Mouse (Mus musculus) myocyte (in vitro differentiated cells): ENCODE data around the gene Them7. TPM values are rescaled to one million over a fixed set of nuclear protein-coding genes. Genes with fewer than 3 reads are reported as not detected.

Experiments used
- H3K27me3 ChIP-seq: one replicate; pipeline ENCODE4 v1.6.1; 2011; ENCODE audit not compliant: control insufficient read depth, insufficient read depth, insufficient read length
- H3K36me3 ChIP-seq: one replicate; pipeline ENCODE4 v1.6.1; 2011; ENCODE audit not compliant: control insufficient read depth, insufficient read depth
- H3K4me2 ChIP-seq: one replicate; pipeline ENCODE4 v1.6.1; 2011; ENCODE audit warnings: low read depth, control low read depth
- H3K4me3 ChIP-seq: one replicate; pipeline ENCODE4 v1.5.1; 2011; ENCODE audit warnings: mild to moderate bottlenecking, control low read depth, moderate library complexity
- H3K79me2 ChIP-seq: one replicate; pipeline ENCODE4 v1.6.1; 2011; ENCODE audit not compliant: control insufficient read depth, insufficient read depth
- H3ac ChIP-seq: one replicate; pipeline ENCODE4 v1.6.1; 2011; ENCODE audit not compliant: control insufficient read depth, insufficient read length
- CEBPB ChIP-seq: IDR thresholded peaks from 2 replicates; pipeline ENCODE4 v1.6.1; 2011; ENCODE audit warnings: mild to moderate bottlenecking, moderate library complexity; ENCODE audit not compliant: poor library complexity, insufficient read depth, severe bottlenecking
- E2F4 ChIP-seq: IDR thresholded peaks from one replicate; pipeline ENCODE4 v1.6.1; 2011; ENCODE audit warnings: mild to moderate bottlenecking, control low read depth, moderate library complexity; ENCODE audit not compliant: insufficient read depth
- MAX ChIP-seq: IDR thresholded peaks from one replicate; pipeline ENCODE4 v1.6.1; 2011; ENCODE audit warnings: low read depth, mild to moderate bottlenecking, control low read depth
- MYOD1 ChIP-seq, 3 experiments: IDR thresholded peaks; one replicate each; pipeline ENCODE4 v1.6.1; 2011; ENCODE audit warnings: control low read depth in 2 of 3, low read depth in 2 of 3, mild to moderate bottlenecking in 2 of 3, moderate library complexity in 1 of 3; ENCODE audit not compliant: insufficient read length in 2 of 3, control insufficient read depth in 1 of 3
- MYOG ChIP-seq, 3 experiments: IDR thresholded peaks; one replicate each; pipeline ENCODE4 v1.6.1; 2011; ENCODE audit warnings: control low read depth in 2 of 3, low read depth in 2 of 3, mild to moderate bottlenecking in 2 of 3; ENCODE audit not compliant: insufficient read length in 2 of 3, control insufficient read depth in 1 of 3, insufficient read depth in 1 of 3
- POLR2A ChIP-seq: IDR thresholded peaks from one replicate; pipeline ENCODE4 v1.6.1; 2011; ENCODE audit warnings: low read depth, mild to moderate bottlenecking, control low read depth, moderate library complexity; ENCODE audit not compliant: insufficient read length
- POLR2AphosphoS2 ChIP-seq: IDR thresholded peaks from one replicate; pipeline ENCODE4 v1.6.1; 2011; ENCODE audit warnings: low read depth, control low read depth; ENCODE audit not compliant: insufficient read length
- REST ChIP-seq: IDR thresholded peaks from one replicate; pipeline ENCODE4 v1.6.1; 2011; ENCODE audit warnings: mild to moderate bottlenecking, control low read depth, moderate library complexity; ENCODE audit not compliant: insufficient read depth, insufficient read length
- SRF ChIP-seq: IDR thresholded peaks from one replicate; pipeline ENCODE4 v1.6.1; 2011; ENCODE audit warnings: low read depth; ENCODE audit not compliant: control insufficient read depth, insufficient read length
- TCF12 ChIP-seq: IDR thresholded peaks from one replicate; pipeline ENCODE4 v1.6.1; 2011; ENCODE audit warnings: mild to moderate bottlenecking, control low read depth; ENCODE audit not compliant: poor library complexity, insufficient read depth, severe bottlenecking
- TCF3 ChIP-seq: IDR thresholded peaks from one replicate; pipeline ENCODE4 v1.6.1; 2011; ENCODE audit warnings: low read depth, control low read depth; ENCODE audit not compliant: insufficient read length
- USF1 ChIP-seq: IDR thresholded peaks from one replicate; pipeline ENCODE4 v1.6.1; 2011; ENCODE audit warnings: low read depth, mild to moderate bottlenecking, control low read depth, moderate library complexity
- polyA plus RNA-seq: library from polyadenylated mRNA; unstranded; fragments of >200 nt; fragmentation: generic; extraction: Trizol; gene quantifications from one replicate; pipeline ENCODE4 v1.2.1, GENCODE M21; 2012; ENCODE audit warnings: missing spikeins

The Them7 gene
- polyA plus RNA-seq, 1 experiment, result not detected

- Histone ChIP-seq H3K36me3 (no peaks in the 10 kb centered on the region), H3K79me2 (no peaks in the 10 kb centered on the region), H3K27me3 (peaks cover 4% of the 10 kb centered on the region), H3K4me3 (no peak overlapping the region), H3K4me2 (no peak overlapping the region), H3ac (no peak overlapping the region)
- no peak for TF ChIP-seq USF1
- no peak for TF ChIP-seq POLR2AphosphoS2
- no peak for TF ChIP-seq E2F4
- no peak for TF ChIP-seq MYOD1 (IDR thresholded peaks at IDR 0.05; ENCODE audit: control insufficient read depth in 1 of 3, insufficient read length in 2 of 3, low read depth in 2 of 3)
- TF ChIP-seq MAX, result no peak
- no peak for TF ChIP-seq MYOG (IDR thresholded peaks at IDR 0.05; ENCODE audit: control insufficient read depth in 1 of 3, insufficient read depth in 1 of 3, insufficient read length in 2 of 3, low read depth in 2 of 3)
- no peak for TF ChIP-seq CEBPB
- TF ChIP-seq SRF, result no peak
- TF ChIP-seq POLR2A, result no peak
- TF ChIP-seq TCF12, result no peak
- TF ChIP-seq REST, result no peak
- no peak for TF ChIP-seq TCF3
These were observed 37.2 kb downstream of the Them7 start for GRCm38 (mm10) chr2:105261335-105261734.

DNA sequence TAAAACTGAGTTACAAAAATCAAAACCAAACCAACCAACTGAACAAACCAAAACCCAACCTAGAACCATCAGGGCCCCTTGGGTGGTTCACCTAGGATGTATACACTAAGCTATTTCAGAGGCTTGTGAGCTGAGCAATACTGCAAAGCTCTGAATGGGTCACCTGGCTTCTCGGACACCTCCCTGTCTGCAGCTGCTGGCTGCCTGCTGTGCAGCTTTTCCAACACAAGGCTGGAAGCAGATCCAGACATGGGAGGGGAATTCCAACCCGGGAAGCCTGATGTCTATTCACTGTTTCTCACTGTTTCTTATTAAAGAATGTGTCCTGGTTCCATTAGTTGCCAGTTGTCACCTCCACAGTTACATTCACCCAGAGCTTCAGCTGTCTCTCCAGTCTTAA, 39.1 kb downstream of the Them7 start:
- H3K79me2 ChIP-seq, result no peaks in the 10 kb centered on the region
- H3ac ChIP-seq, result no peak overlapping the region
- no peak for TF ChIP-seq MYOG (IDR thresholded peaks at IDR 0.05; ENCODE audit: control insufficient read depth in 1 of 3, insufficient read depth in 1 of 3, insufficient read length in 2 of 3, low read depth in 2 of 3)
- no peak for TF ChIP-seq MYOD1 (IDR thresholded peaks at IDR 0.05; ENCODE audit: control insufficient read depth in 1 of 3, insufficient read length in 2 of 3, low read depth in 2 of 3)
- TF ChIP-seq TCF12, result no peak
- H3K36me3 ChIP-seq, result no peaks in the 10 kb centered on the region
- no peak overlapping the region for H3K4me3 ChIP-seq
- H3K4me2 ChIP-seq, result no peak overlapping the region
- peaks cover 4% of the 10 kb centered on the region for H3K27me3 ChIP-seq

- Histone ChIP-seq H3K4me2 (no peak overlapping the region), H3ac (no peak overlapping the region), H3K27me3 (no peaks in the 10 kb centered on the region), H3K36me3 (no peaks in the 10 kb centered on the region), H3K79me2 (no peaks in the 10 kb centered on the region), H3K4me3 (no peak overlapping the region)
- no peak for TF ChIP-seq POLR2A
- no peak for TF ChIP-seq TCF3
- no peak for TF ChIP-seq MAX
- no peak for TF ChIP-seq CEBPB
These were observed 58.4 kb downstream of the Them7 start for GRCm38 (mm10) chr2:105282407-105283077.

- Histone ChIP-seq H3K4me3 (no peak overlapping the region), H3ac (no peak overlapping the region), H3K4me2 (no peak overlapping the region), H3K36me3 (no peaks in the 10 kb centered on the region), H3K79me2 (no peaks in the 10 kb centered on the region), H3K27me3 (no peaks in the 10 kb centered on the region)
- no peak for TF ChIP-seq TCF3
- TF ChIP-seq CEBPB, result no peak
- TF ChIP-seq POLR2AphosphoS2, result no peak
- TF ChIP-seq POLR2A, result no peak
- TF ChIP-seq SRF, result no peak
- no peak for TF ChIP-seq MAX
- no peak for TF ChIP-seq USF1
- no peak for TF ChIP-seq MYOG (IDR thresholded peaks at IDR 0.05; ENCODE audit: control insufficient read depth in 1 of 3, insufficient read depth in 1 of 3, insufficient read length in 2 of 3, low read depth in 2 of 3)
- TF ChIP-seq REST, result no peak
- no peak for TF ChIP-seq TCF12
- TF ChIP-seq E2F4, result no peak
- TF ChIP-seq MYOD1 (IDR thresholded peaks at IDR 0.05; ENCODE audit: control insufficient read depth in 1 of 3, insufficient read length in 2 of 3, low read depth in 2 of 3), result no peak
These were observed 59.7 kb downstream of the Them7 start for GRCm38 (mm10) chr2:105283811-105284210.

DNA sequence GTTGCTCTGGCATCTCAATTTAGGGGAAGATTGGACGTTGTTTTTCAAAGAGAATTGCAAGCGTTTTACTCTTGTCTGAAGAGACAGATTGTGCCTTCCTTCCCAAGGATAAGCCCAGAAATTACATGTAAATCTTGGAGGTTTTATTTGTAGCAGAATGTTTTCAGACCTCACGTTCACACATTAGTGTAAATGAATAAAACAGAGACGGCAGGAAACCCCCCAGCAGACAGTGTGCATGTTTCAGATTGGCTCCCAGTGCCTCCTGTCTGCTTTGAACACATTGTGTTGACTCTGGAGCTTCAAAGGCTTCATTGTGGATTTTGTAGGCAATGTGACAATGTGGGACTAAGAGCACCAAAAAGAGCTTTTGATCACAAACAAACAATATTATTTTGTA, 60.7 kb downstream of the Them7 start:
- H3K27me3 ChIP-seq, result no peaks in the 10 kb centered on the region
- H3K79me2 ChIP-seq, result no peaks in the 10 kb centered on the region
- no peaks in the 10 kb centered on the region for H3K36me3 ChIP-seq
- H3K4me3 ChIP-seq, result no peak overlapping the region
- no peak for TF ChIP-seq TCF12
- no peak for TF ChIP-seq REST
- no peak for TF ChIP-seq CEBPB
- TF ChIP-seq POLR2AphosphoS2, result no peak
- no peak for TF ChIP-seq SRF
- TF ChIP-seq E2F4, result no peak
- TF ChIP-seq MAX, result no peak
- no peak for TF ChIP-seq MYOD1 (IDR thresholded peaks at IDR 0.05; ENCODE audit: control insufficient read depth in 1 of 3, insufficient read length in 2 of 3, low read depth in 2 of 3)
- no peak for TF ChIP-seq USF1
- TF ChIP-seq TCF3, result no peak
- TF ChIP-seq MYOG (IDR thresholded peaks at IDR 0.05; ENCODE audit: control insufficient read depth in 1 of 3, insufficient read depth in 1 of 3, insufficient read length in 2 of 3, low read depth in 2 of 3), result no peak
- no peak for TF ChIP-seq POLR2A
- H3ac ChIP-seq, result no peak overlapping the region
- H3K4me2 ChIP-seq, result no peak overlapping the region
